Mouse (Mus musculus) layer of hippocampus, postnatal 10 days (tissue): ENCODE results near the gene Mcts2. TPM values are rescaled to one million over a fixed set of nuclear protein-coding genes. Genes with fewer than 3 reads are reported as not detected.

ENCODE experiments used
- DNase-seq, 2 experiments: peaks; one replicate each; pipeline ENCODE4 v3.0.0; 2021; ENCODE audit warnings: low spot score in 2 of 2
- total RNA-seq, 2 experiments: library from RNA; stranded (reverse); gene quantifications; 2 replicates each; pipeline ENCODE4 v1.2.3; 2021

The Mcts2 gene
- total RNA-seq, 2 experiments from 2014 or later = 25.3 to 25.7 TPM

DNA sequence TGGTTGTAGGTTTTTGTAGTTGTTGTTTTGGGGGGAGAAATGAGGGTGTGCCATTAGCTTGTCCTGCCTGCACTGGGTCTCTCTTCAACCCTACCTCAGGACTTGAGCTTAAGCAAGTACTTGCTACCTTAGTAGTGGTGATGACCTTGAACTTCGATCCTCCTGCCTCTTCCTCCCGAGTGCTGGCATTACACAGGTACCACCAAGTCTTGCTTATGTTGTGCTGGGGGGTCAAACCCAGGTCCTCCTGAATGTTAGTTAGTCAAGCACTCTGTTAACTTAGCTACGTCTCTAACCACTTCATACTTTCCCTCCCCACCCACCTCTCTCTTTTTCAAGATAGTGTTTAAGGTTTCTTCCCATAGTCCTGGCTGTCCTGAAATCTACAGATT, 37.5 kb downstream of the Mcts2 start:
- no peak for DNase-seq

- no peak for DNase-seq
These were observed 38.4 kb downstream of the Mcts2 start for GRCm38 (mm10) chr2:152725178-152725750.

GRCm38 (mm10) chr2:152726213-152726612, 39.4 kb downstream of the Mcts2 start:
- DNase-seq = no peak

- no peak for DNase-seq
These were observed 40.0 kb downstream of the Mcts2 start for GRCm38 (mm10) chr2:152726751-152727335.

GRCm38 (mm10) chr2:152727795-152728510, 41.1 kb downstream of the Mcts2 start:
- DNase-seq = no peak

DNA sequence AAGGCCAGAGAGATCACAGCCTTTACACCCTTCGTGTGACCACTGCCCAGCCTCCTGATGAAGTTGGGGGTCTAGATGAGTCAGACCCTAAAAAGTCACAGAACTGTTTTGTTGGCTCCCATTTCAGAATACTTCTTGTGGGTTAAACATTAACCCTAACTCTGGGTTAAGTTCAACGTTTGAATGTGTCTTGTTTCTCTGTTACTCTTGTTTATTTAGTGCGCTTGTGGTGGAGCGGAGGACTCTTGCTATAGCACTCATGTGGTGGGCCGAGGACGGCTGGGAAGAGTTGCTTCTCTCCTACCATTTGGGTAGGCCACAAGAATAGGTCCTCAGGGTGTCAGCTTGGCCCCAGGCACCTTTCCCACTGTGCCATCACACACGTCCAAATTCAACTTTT, 41.8 kb downstream of the Mcts2 start:
- no peak for DNase-seq

GRCm38 (mm10) chr2:152729013-152729635, 42.3 kb downstream of the Mcts2 start:
- no peak for DNase-seq

GRCm38 (mm10) chr2:152729636-152730020, 42.8 kb downstream of the Mcts2 start:
- DNase-seq = no peak

- DNase-seq = no peak
These were observed 46.4 kb downstream of the Mcts2 start for GRCm38 (mm10) chr2:152733201-152733600.

DNA sequence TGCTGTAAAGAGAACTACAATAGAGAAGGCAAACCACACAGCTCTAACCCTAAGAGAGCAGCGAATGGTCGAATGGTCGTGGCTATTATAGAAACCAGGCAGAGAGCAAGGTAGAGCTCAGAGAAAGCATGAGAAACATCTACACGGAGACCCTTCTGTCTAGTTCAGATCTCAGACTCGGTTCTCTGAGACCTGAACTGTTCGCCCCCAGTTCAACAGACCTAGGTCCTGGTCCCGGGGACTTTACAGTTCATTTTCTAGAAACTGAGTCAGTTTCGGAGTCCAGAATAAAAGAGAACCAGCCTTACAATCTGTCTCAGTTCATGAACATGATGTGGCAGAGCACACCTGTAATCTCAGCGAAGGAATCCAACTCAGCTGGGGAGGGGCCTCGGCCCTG, 47.7 kb downstream of the Mcts2 start:
- no peak for DNase-seq

GRCm38 (mm10) chr2:152734984-152735383, 48.1 kb downstream of the Mcts2 start:
- peak; percentile 93 to 94 for DNase-seq

DNA sequence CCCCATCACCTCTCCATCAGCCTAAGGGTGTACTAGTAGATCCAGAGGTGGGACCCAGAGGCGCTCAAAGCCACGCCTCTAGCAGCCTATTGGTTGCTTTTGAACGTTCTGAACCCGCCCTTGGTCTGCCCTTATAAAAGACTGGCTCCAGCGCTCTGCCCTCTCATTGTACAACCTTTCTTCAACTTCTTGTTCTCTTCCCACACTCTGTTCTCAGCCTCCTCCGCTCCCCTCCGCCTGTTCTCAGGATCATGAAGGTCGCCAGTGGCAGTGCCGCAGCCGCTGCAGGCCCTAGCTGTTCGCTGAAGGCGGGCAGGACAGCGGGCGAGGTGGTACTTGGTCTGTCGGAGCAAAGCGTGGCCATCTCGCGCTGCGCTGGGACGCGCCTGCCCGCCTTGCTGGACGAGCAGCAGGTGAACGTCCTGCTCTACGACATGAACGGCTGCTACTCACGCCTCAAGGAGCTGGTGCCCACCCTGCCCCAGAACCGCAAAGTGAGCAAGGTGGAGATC, 49.3 kb downstream of the Mcts2 start, which contains the start of gene Id1:
TSS of gene Id1 (plus strand) at position 162 of the 512 bp plus-strand sequence.
- DNase-seq = peak; percentile 70 to 74

DNA sequence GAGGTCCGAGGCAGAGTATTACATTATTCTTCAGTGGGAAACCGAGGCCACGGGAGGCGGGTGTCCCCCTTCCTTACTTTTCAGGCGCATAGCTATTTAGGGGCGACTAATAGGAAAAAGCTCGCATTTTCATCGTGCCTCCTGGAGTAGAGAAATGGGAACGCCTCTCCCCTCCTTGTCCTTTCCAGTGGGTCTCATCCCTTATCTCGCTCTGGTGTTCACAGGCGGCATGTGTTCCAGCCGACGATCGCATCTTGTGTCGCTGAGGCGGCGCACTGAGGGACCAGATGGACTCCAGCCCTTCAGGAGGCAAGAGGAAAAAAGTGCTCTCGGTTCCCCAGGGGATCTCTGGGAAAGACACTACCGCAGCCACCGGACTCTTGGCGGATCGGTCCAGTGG, 49.9 kb downstream of the Mcts2 start:
- DNase-seq = peak in 1 of 2 experiments; percentile 26

Other genes starting within 250 kb of the Mcts2 start
- not detected for gene Defb23, start 222.4 kb upstream of the Mcts2 start, total RNA-seq
- gene Defb20, start 210.0 kb upstream of the Mcts2 start, total RNA-seq = not detected
- gene Defb22, start 196.9 kb upstream of the Mcts2 start, total RNA-seq = not detected
- not detected for gene Defb26, start 175.3 kb upstream of the Mcts2 start, total RNA-seq
- gene Defb28, start 168.8 kb upstream of the Mcts2 start, total RNA-seq = not detected
- not detected for gene Defb29, start 146.9 kb upstream of the Mcts2 start, total RNA-seq
- gene Gm17416, start 117.7 kb upstream of the Mcts2 start, total RNA-seq = not detected
- not detected for gene Defb21, start 114.3 kb upstream of the Mcts2 start, total RNA-seq
- not detected for gene Defb19, start 106.7 kb upstream of the Mcts2 start, total RNA-seq
- not detected for gene Defb45, start 87.6 kb upstream of the Mcts2 start, total RNA-seq
- not detected for gene Defb36, start 82.7 kb upstream of the Mcts2 start, total RNA-seq
- not detected for gene Defb25, start 64.0 kb upstream of the Mcts2 start, total RNA-seq
- under 1 TPM; 0.91 to 0.96 TPM for gene Rem1, start 60.1 kb upstream of the Mcts2 start, total RNA-seq
- gene H13, start 17.6 kb upstream of the Mcts2 start, total RNA-seq = 100 to 1,000 TPM; 109 to 114 TPM
- 10 to 100 TPM; 29.0 to 31.2 TPM for gene Id1, start 49.2 kb downstream of the Mcts2 start, total RNA-seq
- 1 to 10 TPM; 2.1 to 2.5 TPM for gene Cox4i2, start 67.1 kb downstream of the Mcts2 start, total RNA-seq
- gene Bcl2l1, start 144.7 kb downstream of the Mcts2 start, total RNA-seq = 100 to 1,000 TPM; 109 to 117 TPM
- 1 to 10 TPM; 5.9 to 6.6 TPM for gene Tpx2, start 160.9 kb downstream of the Mcts2 start, total RNA-seq
- gene Mylk2, start 224.3 kb downstream of the Mcts2 start, total RNA-seq = not detected
- 1 to 10 TPM; 1.5 TPM for gene Foxs1, start 246.2 kb downstream of the Mcts2 start, total RNA-seq